In the genomic region with DNA sequence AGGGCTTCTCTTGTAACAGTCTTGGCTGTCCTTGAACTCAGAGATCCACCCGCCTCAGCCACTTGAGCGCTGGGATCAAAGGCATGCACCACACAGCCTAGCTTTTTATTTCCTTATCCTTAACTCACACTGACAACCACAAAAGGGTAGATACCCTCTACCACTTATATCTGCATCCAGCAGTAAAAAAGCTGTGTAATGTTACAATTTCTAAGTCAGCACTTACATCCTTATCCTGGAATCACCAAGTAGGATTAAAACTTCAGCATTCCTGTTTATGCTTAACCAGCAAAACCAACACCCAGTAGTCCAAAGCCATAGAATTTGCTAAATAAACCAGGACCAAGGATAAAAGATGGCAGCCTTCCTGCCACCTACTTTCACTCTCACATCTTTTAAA, we compare ENCODE assay signal across 18 mouse cellular contexts.
"Had no signal": no experiment of that assay in that cellular context is flagged by ENCODE, and none has a peak within 500 bp of the region (broad histone marks: within the 10 kb centered on the region; RNA-seq: fewer than 3 reads in every experiment).

No protein-coding gene starts in this region.

- H3K4me2 ChIP-seq: lung, embryonic 15.5 days; midbrain, embryonic 13.5 days; neural tube, embryonic 13.5 days had no signal

- H3K9me3 ChIP-seq: lung, embryonic 15.5 days; midbrain, embryonic 10.5 days; midbrain, embryonic 13.5 days; neural tube, embryonic 13.5 days had no signal

- H3K27ac ChIP-seq: kidney, postnatal 0 days; left cerebral cortex, adult 2 months; liver, embryonic 14.5 days; lung, embryonic 15.5 days; midbrain, embryonic 10.5 days; midbrain, embryonic 13.5 days; neural tube, embryonic 13.5 days; stomach, postnatal 0 days had no signal

- H3K9ac ChIP-seq: liver, embryonic 14.5 days; lung, embryonic 15.5 days; midbrain, embryonic 13.5 days; neural tube, embryonic 13.5 days had no signal

- H3K4me3 ChIP-seq: left cerebral cortex, adult 2 months; lung, embryonic 15.5 days; midbrain, embryonic 10.5 days; midbrain, embryonic 13.5 days; myocyte; neural tube, embryonic 13.5 days had no signal

- DNase-seq: kidney, adult 18-20 months; kidney, adult 9 months; kidney, postnatal 25 days; layer of hippocampus, postnatal 36 days; lung, adult 18-20 months; lung, postnatal 10 days; lung, postnatal 36 days; thymus, postnatal 25 days had no signal

- H3K27me3 ChIP-seq: lung, embryonic 15.5 days; midbrain, embryonic 13.5 days; neural tube, embryonic 13.5 days had no signal

- ATAC-seq: midbrain, embryonic 13.5 days; midbrain, embryonic 16.5 days had no signal
